14 mouse cellular contexts compared by ENCODE assay signal in genomic region chr4:44701513-44701912, GRCm38 (mm10). TPM values are rescaled to one million over a fixed set of nuclear protein-coding genes. Genes with fewer than 3 reads are reported as not detected.
DNase-seq lines count a peak whose midpoint lies in the region; ATAC-seq and TF ChIP-seq lines count a peak whose summit lies in the region.
"Had no signal": no experiment of that assay in that cellular context is flagged by ENCODE, and none has a peak within 500 bp of the region (broad histone marks: within the 10 kb centered on the region; RNA-seq: fewer than 3 reads in every experiment).

No protein-coding gene starts in this region.

- H3K4me1 ChIP-seq in forebrain, embryonic 10.5 days, result peaks cover 42% of the 10 kb centered on the region
- no peaks in the 10 kb centered on the region for H3K4me1 ChIP-seq in forebrain, postnatal 0 days (ENCODE audit: insufficient read depth)
- H3K4me1 ChIP-seq in ES-E14 (ENCODE audit: control insufficient read depth in 2 of 2, insufficient read depth in 2 of 2, low read length in 2 of 2, poor library complexity in 1 of 2), result no peaks in the 10 kb centered on the region; a peak in 1 of 4 replicates
- H3K4me1 ChIP-seq in hindbrain, embryonic 12.5 days, result peaks cover 22% of the 10 kb centered on the region
- H3K4me1 ChIP-seq in midbrain, embryonic 16.5 days (ENCODE audit: control insufficient read depth, insufficient read depth, low read length), result peaks cover 10% of the 10 kb centered on the region; the same call in 1 of the 2 replicates

- no peak overlapping the region for H3K9ac ChIP-seq in forebrain, postnatal 0 days
- H3K9ac ChIP-seq in ES-E14 (ENCODE audit: insufficient read depth, low read depth, low read length, poor library complexity, severe bottlenecking), result no peak overlapping the region
- H3K9ac ChIP-seq in hindbrain, embryonic 12.5 days, result peak overlapping the region; percentile 70
- H3K9ac ChIP-seq in midbrain, embryonic 16.5 days (ENCODE audit: low read depth, low read length), result no peak overlapping the region
- H3K9ac ChIP-seq: liver, embryonic 15.5 days had no signal

- WGBS in forebrain, embryonic 10.5 days, result under 1% methylated on average over 9 of the region's 9 CpGs
- WGBS in forebrain, postnatal 0 days, result 2% methylated on average over 9 of the region's 9 CpGs
- 0% methylated on average over 9 of the region's 9 CpGs for WGBS in hindbrain, embryonic 12.5 days
- 2% methylated on average over 9 of the region's 9 CpGs for WGBS in midbrain, embryonic 16.5 days

- TF ChIP-seq CTCF in forebrain, postnatal 0 days (IDR thresholded peaks at IDR 0.05; ENCODE audit: low read depth), result no peak

- H3K36me3 ChIP-seq in forebrain, embryonic 10.5 days (replicated peaks), result no peaks in the 10 kb centered on the region
- H3K36me3 ChIP-seq in forebrain, postnatal 0 days (ENCODE audit: insufficient read depth), result no peaks in the 10 kb centered on the region
- H3K36me3 ChIP-seq in ES-E14 (ENCODE audit: control insufficient read depth, insufficient read depth, low read length, poor library complexity, severe bottlenecking), result no peaks in the 10 kb centered on the region
- H3K36me3 ChIP-seq in hindbrain, embryonic 12.5 days, result no peaks in the 10 kb centered on the region
- H3K36me3 ChIP-seq in midbrain, embryonic 16.5 days (ENCODE audit: control insufficient read depth, insufficient read depth, low read length), result no peaks in the 10 kb centered on the region
- H3K36me3 ChIP-seq: liver, embryonic 15.5 days had no signal

- H3K9me3 ChIP-seq in forebrain, embryonic 10.5 days, result no peaks in the 10 kb centered on the region
- H3K9me3 ChIP-seq in forebrain, postnatal 0 days (ENCODE audit: low read length), result no peaks in the 10 kb centered on the region
- no peaks in the 10 kb centered on the region for H3K9me3 ChIP-seq in ES-E14 (ENCODE audit: control insufficient read depth, insufficient read depth, low read depth, low read length)
- H3K9me3 ChIP-seq in hindbrain, embryonic 12.5 days (replicated peaks), result no peaks in the 10 kb centered on the region
- H3K9me3 ChIP-seq in midbrain, embryonic 16.5 days (replicated peaks; ENCODE audit: control insufficient read depth, low read length, poor library complexity, severe bottlenecking), result no peaks in the 10 kb centered on the region
- H3K9me3 ChIP-seq: liver, embryonic 15.5 days had no signal

- H3K27ac ChIP-seq in forebrain, embryonic 10.5 days, result no peak overlapping the region
- no peak overlapping the region for H3K27ac ChIP-seq in forebrain, postnatal 0 days (ENCODE audit: low read depth, low read length)
- H3K27ac ChIP-seq in ES-E14 (ENCODE audit: insufficient read depth, low read depth, low read length, poor library complexity, severe bottlenecking), result no peak overlapping the region
- peak overlapping the region; percentile 57; the same call in 1 of the 2 replicates for H3K27ac ChIP-seq in hindbrain, embryonic 12.5 days
- no peak overlapping the region for H3K27ac ChIP-seq in midbrain, embryonic 16.5 days (ENCODE audit: low read length)
- H3K27ac ChIP-seq: heart, adult 2 months; layer of hippocampus, adult 2 months; liver, embryonic 15.5 days; macrophage had no signal

- in situ Hi-C loops in ES-E14 (cut with MboI; ENCODE audit: low sequenced_read_pairs in 2 of 2, unreplicated experiment in 2 of 2), result no loop called here

- H3K27me3 ChIP-seq in forebrain, embryonic 10.5 days (ENCODE audit: poor library complexity, severe bottlenecking), result peaks cover 100% of the 10 kb centered on the region
- H3K27me3 ChIP-seq in forebrain, postnatal 0 days (ENCODE audit: insufficient read depth, low read length), result peaks cover 68% of the 10 kb centered on the region
- H3K27me3 ChIP-seq in hindbrain, embryonic 12.5 days, result peaks cover 94% of the 10 kb centered on the region
- peaks cover 67% of the 10 kb centered on the region for H3K27me3 ChIP-seq in midbrain, embryonic 16.5 days (ENCODE audit: control insufficient read depth, insufficient read depth, low read depth, low read length)

- ATAC-seq in forebrain, postnatal 0 days, result no peak
- ATAC-seq in hindbrain, embryonic 12.5 days (ENCODE audit: low FRiP score), result no peak
- ATAC-seq in midbrain, embryonic 16.5 days, result no peak

- no peak overlapping the region for H3K4me2 ChIP-seq in forebrain, postnatal 0 days (ENCODE audit: low read depth)
- H3K4me2 ChIP-seq in hindbrain, embryonic 12.5 days (replicated peaks), result peak overlapping the region; percentile 70
- peak overlapping the region; percentile 41 for H3K4me2 ChIP-seq in midbrain, embryonic 16.5 days (ENCODE audit: low read length)
- H3K4me2 ChIP-seq: liver, embryonic 15.5 days had no signal

- no peak for DNase-seq in forebrain, embryonic 10.5 days (ENCODE audit: extremely low spot score, low spot score)
- DNase-seq in forebrain, postnatal 0 days, result no peak
- peak; percentile 3 for DNase-seq in ES-E14 (ENCODE audit: low read depth, low spot score)
- DNase-seq in layer of hippocampus, adult 18-20 months (ENCODE audit: low spot score in 2 of 2), result no peak
- no peak for DNase-seq in ovary, postnatal 36 days (ENCODE audit: low spot score)
- DNase-seq in frontal cortex, postnatal 36 days (ENCODE audit: low spot score in 2 of 2), result no peak
- DNase-seq: thymus, postnatal 4 days had no signal

- peak overlapping the region; percentile 58 for H3K4me3 ChIP-seq in forebrain, embryonic 10.5 days
- H3K4me3 ChIP-seq in forebrain, postnatal 0 days (ENCODE audit: low read depth, low read length), result no peak overlapping the region
- no peak overlapping the region for H3K4me3 ChIP-seq in ES-E14 (ENCODE audit: insufficient read depth in 1 of 2, low read depth in 1 of 2, low read length in 2 of 2, poor library complexity in 1 of 2, severe bottlenecking in 1 of 2)
- H3K4me3 ChIP-seq in hindbrain, embryonic 12.5 days, result peak overlapping the region; percentile 48
- peak overlapping the region; percentile 41 for H3K4me3 ChIP-seq in midbrain, embryonic 16.5 days (ENCODE audit: low read depth, low read length)
- H3K4me3 ChIP-seq: heart, adult 2 months; layer of hippocampus, adult 2 months; liver, embryonic 15.5 days had no signal

TF ChIP-seq in ES-E14, 5 proteins besides CTCF, POLR2A, EP300 and RAD21:
- no peak for TF ChIP-seq ZNF384 (IDR thresholded peaks at IDR 0.05; ENCODE audit: low read depth, low read length)
- TF ChIP-seq CHD2 (IDR thresholded peaks at IDR 0.05; ENCODE audit: low read depth, low read length), result no peak
- no peak for TF ChIP-seq HCFC1 (IDR thresholded peaks at IDR 0.05; ENCODE audit: borderline replicate concordance, insufficient read depth, low read length)
- no peak for TF ChIP-seq MAFK (IDR thresholded peaks at IDR 0.05; ENCODE audit: insufficient read depth, low read depth, low read length)
- no peak for TF ChIP-seq ZC3H11A (IDR thresholded peaks at IDR 0.05; ENCODE audit: borderline replicate concordance, low read depth, low read length)

RNA-seq across cellular contexts. Expression of gene Pax5, which starts 8.8 kb away (rescaled TPM):
- 0.26 and 0.71 TPM in 2 replicates for polyA plus RNA-seq in forebrain, embryonic 10.5 days (2016; fragmentation: Nextera tagmentation; extraction: Ambion mirVana)
- 0.14 and 1.5 TPM in 2 replicates for total RNA-seq in forebrain, postnatal 0 days (2014; rRNA removed)
- 0.01 TPM in 1 of 2 replicates, not detected in the other for polyA plus RNA-seq in forebrain, postnatal 0 days (2015; fragmentation: Nextera tagmentation; extraction: Ambion mirVana)
- total RNA-seq in ES-E14 (2012; rRNA removed), result 0.13 and 0.21 TPM in 2 replicates
- 8.5 and 8.6 TPM in 2 replicates for polyA plus RNA-seq in hindbrain, embryonic 12.5 days (2016; fragmentation: Nextera tagmentation; extraction: Ambion mirVana)
- 3.6 and 4.8 TPM in 2 replicates for polyA plus RNA-seq in midbrain, embryonic 16.5 days (2015; fragmentation: Nextera tagmentation; extraction: Ambion mirVana)
- under 1 TPM; 0.25 to 0.30 TPM for total RNA-seq in layer of hippocampus, adult 18-20 months (2021)
- polyA plus RNA-seq: C2C12 had no signal

RNA-seq across cellular contexts. Expression of gene Zcchc7, which starts 54.2 kb away (rescaled TPM):
- polyA plus RNA-seq in forebrain, embryonic 10.5 days (2016; fragmentation: Nextera tagmentation; extraction: Ambion mirVana), result 21.9 and 24.7 TPM in 2 replicates
- total RNA-seq in forebrain, postnatal 0 days (2014; rRNA removed), result 23.6 and 24.1 TPM in 2 replicates
- 18.1 and 27.5 TPM in 2 replicates for polyA plus RNA-seq in forebrain, postnatal 0 days (2015; fragmentation: Nextera tagmentation; extraction: Ambion mirVana)
- 24.5 and 25.1 TPM in 2 replicates for total RNA-seq in ES-E14 (2012; rRNA removed)
- 34.4 and 34.6 TPM in 2 replicates for polyA plus RNA-seq in hindbrain, embryonic 12.5 days (2016; fragmentation: Nextera tagmentation; extraction: Ambion mirVana)
- polyA plus RNA-seq in midbrain, embryonic 16.5 days (2015; fragmentation: Nextera tagmentation; extraction: Ambion mirVana), result 31.2 and 34.7 TPM in 2 replicates
- total RNA-seq in layer of hippocampus, adult 18-20 months (2021), result 10 to 100 TPM; 52.2 to 64.9 TPM

Comparison
In these comparisons a context has a peak if more than half of its experiments do, and no peak if none do; other contexts are left out.
1. H3K4me3 ChIP-seq: peak in forebrain, embryonic 10.5 days (single experiment), hindbrain, embryonic 12.5 days (single experiment) and midbrain, embryonic 16.5 days (single experiment); none in forebrain, postnatal 0 days (single experiment) and ES-E14 (0 of 2).